Mouse (Mus musculus) megakaryocyte, embryonic 14.5 days (primary cell): ENCODE results near the gene 1700028P14Rik.

ENCODE experiments used
- FLI1 ChIP-seq: IDR thresholded peaks from 2 replicates; pipeline ENCODE4 v1.6.1; 2012; ENCODE audit warnings: low read length, inconsistent platforms, mixed read lengths
- GATA1 ChIP-seq: IDR thresholded peaks from 3 replicates; pipeline ENCODE4 v1.6.1; 2012; ENCODE audit warnings: mixed read lengths, low read length, inconsistent platforms, borderline replicate concordance

DNA sequence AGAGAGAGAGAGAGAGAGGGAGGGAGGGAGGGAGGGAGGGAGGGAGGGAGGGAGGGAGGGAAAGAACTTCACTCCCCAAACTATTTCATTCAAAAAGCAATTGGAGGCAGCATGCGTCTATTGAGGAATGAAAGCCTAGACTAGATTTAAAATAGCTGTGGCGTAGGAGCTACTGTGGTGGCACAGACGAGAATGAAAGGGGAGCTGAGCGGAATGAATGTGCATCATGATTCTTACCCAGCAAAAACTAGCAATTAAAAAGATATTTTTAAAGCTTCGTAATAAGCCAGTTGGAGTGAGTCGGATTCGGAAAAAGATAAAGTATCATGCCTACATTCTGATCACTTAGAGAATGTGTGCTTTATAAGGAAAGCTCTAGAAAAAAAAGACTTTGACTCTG lies 7.3 kb downstream of the 1700028P14Rik start:
- TF ChIP-seq GATA1, result no peak
- TF ChIP-seq FLI1, result no peak
